8 mouse cellular contexts compared by ENCODE assay signal in genomic region chr5:38260107-38260682, GRCm38 (mm10). TPM values are rescaled to one million over a fixed set of nuclear protein-coding genes. Genes with fewer than 3 reads are reported as not detected.
DNase-seq lines count a peak whose midpoint lies in the region; ATAC-seq and TF ChIP-seq lines count a peak whose summit lies in the region.

Gene Tmem128, plus strand, starts transcription at chr5:38260185.

- peak within 1 kb of the TSS; percentile 92 for H3K27ac ChIP-seq in intestine, postnatal 0 days (ENCODE audit: low read depth, low read length)
- H3K27ac ChIP-seq in midbrain, embryonic 11.5 days (ENCODE audit: low read depth, low read length): no peak within 1 kb of the TSS; the same call in 1 of the 2 replicates
- peak within 1 kb of the TSS; percentile 72 for H3K27ac ChIP-seq in small intestine, adult 2 months (ENCODE audit: insufficient read depth, low read depth, low read length)

- under 1% methylated on average over 40 of the region's 40 CpGs for WGBS in intestine, postnatal 0 days
- WGBS in midbrain, embryonic 11.5 days: under 1% methylated on average over 40 of the region's 40 CpGs
- WGBS in small intestine, adult 2 months: under 1% methylated on average over 40 of the region's 40 CpGs

- peak within 1 kb of the TSS; percentile 70 for H3K4me2 ChIP-seq in intestine, postnatal 0 days (replicated peaks; ENCODE audit: low read depth)
- peak within 1 kb of the TSS; percentile 86 for H3K4me2 ChIP-seq in midbrain, embryonic 11.5 days

- no peaks in the 10 kb centered on the region for H3K27me3 ChIP-seq in intestine, postnatal 0 days (replicated peaks; ENCODE audit: control insufficient read depth, insufficient read depth, low read length)
- no peaks in the 10 kb centered on the region; the same call in 1 of the 2 replicates for H3K27me3 ChIP-seq in midbrain, embryonic 11.5 days (ENCODE audit: control insufficient read depth, insufficient read depth, low read length)
- H3K27me3 ChIP-seq in small intestine, adult 2 months (ENCODE audit: control insufficient read depth, insufficient read depth, low read length): no peaks in the 10 kb centered on the region

- peaks cover 30% of the 10 kb centered on the region for H3K36me3 ChIP-seq in intestine, postnatal 0 days (ENCODE audit: control insufficient read depth, insufficient read depth)
- peaks cover 12% of the 10 kb centered on the region; the same call in 1 of the 2 replicates for H3K36me3 ChIP-seq in midbrain, embryonic 11.5 days (ENCODE audit: control insufficient read depth, insufficient read depth, low read length)
- peaks cover 26% of the 10 kb centered on the region for H3K36me3 ChIP-seq in small intestine, adult 2 months (ENCODE audit: control insufficient read depth, insufficient read depth, low read length)

- peaks cover 3% of the 10 kb centered on the region; the same call in 1 of the 2 replicates for H3K4me1 ChIP-seq in intestine, postnatal 0 days (replicated peaks; ENCODE audit: control insufficient read depth, insufficient read depth, low read length)
- peaks cover 8% of the 10 kb centered on the region for H3K4me1 ChIP-seq in midbrain, embryonic 11.5 days (ENCODE audit: control insufficient read depth, insufficient read depth, low read length)
- no peaks in the 10 kb centered on the region for H3K4me1 ChIP-seq in small intestine, adult 2 months (ENCODE audit: control insufficient read depth, insufficient read depth, insufficient read length, low read length)

- intact Hi-C loops in left cerebral cortex, postnatal 4 days (cut with DNase I): no loop called here

- peak within 1 kb of the TSS; percentile 65 for H3K9ac ChIP-seq in intestine, postnatal 0 days (ENCODE audit: low read depth, low read length)
- H3K9ac ChIP-seq in midbrain, embryonic 11.5 days (ENCODE audit: low read length): peak within 1 kb of the TSS; percentile 90

- DNase-seq in ovary, postnatal 10 days (ENCODE audit: low spot score): peak; percentile 34
- DNase-seq in ovary, adult 18-20 months (ENCODE audit: low spot score): no peak
- DNase-seq in embryo, embryonic 9.5 days (ENCODE audit: extremely low spot score): peak; percentile 62
- peak; percentile 14 for DNase-seq in gonadal fat pad, adult 2 months (ENCODE audit: low read depth)
- peak; percentile 59 for DNase-seq in left cerebral cortex, postnatal 4 days
- DNase-seq in midbrain, embryonic 11.5 days (ENCODE audit: low spot score, missing footprints): peak; percentile 98

- H3K9me3 ChIP-seq in intestine, postnatal 0 days (ENCODE audit: control insufficient read depth): no peaks in the 10 kb centered on the region
- no peaks in the 10 kb centered on the region for H3K9me3 ChIP-seq in midbrain, embryonic 11.5 days (ENCODE audit: control insufficient read depth, low read length)

- peak; percentile 88 for TF ChIP-seq POLR2A in small intestine, adult 2 months (IDR thresholded peaks at IDR 0.05; ENCODE audit: low read depth, low read length)

- ATAC-seq in intestine, postnatal 0 days: peak; percentile 71
- peak; percentile 77 for ATAC-seq in midbrain, embryonic 11.5 days (ENCODE audit: low FRiP score)

- no peak for TF ChIP-seq CTCF in intestine, postnatal 0 days (IDR thresholded peaks at IDR 0.05; ENCODE audit: low read depth)
- TF ChIP-seq CTCF in small intestine, adult 2 months (IDR thresholded peaks at IDR 0.05; ENCODE audit: extremely low read depth, insufficient read length, insufficient replicate concordance, low read depth, low read length): no peak

- peak within 1 kb of the TSS; percentile 83 for H3K4me3 ChIP-seq in intestine, postnatal 0 days (ENCODE audit: low read depth, low read length)
- H3K4me3 ChIP-seq in midbrain, embryonic 11.5 days (ENCODE audit: low read depth, low read length): peak within 1 kb of the TSS; percentile 94
- H3K4me3 ChIP-seq in small intestine, adult 2 months (ENCODE audit: low read depth, low read length): peak within 1 kb of the TSS; percentile 85

RNA-seq across cellular contexts. Expression of gene Tmem128, which starts in this region (rescaled TPM):
- 30.0 and 40.2 TPM in 2 replicates for polyA plus RNA-seq in gonadal fat pad, adult 2 months (2012; rRNA removed)
- 77.2 and 83.1 TPM in 2 replicates for polyA plus RNA-seq in intestine, postnatal 0 days (2015; fragmentation: Nextera tagmentation; extraction: Ambion mirVana)
- 10 to 100 TPM; 40.1 to 41.0 TPM for total RNA-seq in left cerebral cortex, postnatal 4 days (2021)
- polyA plus RNA-seq in midbrain, embryonic 11.5 days (2014; fragmentation: Nextera tagmentation; extraction: Ambion mirVana): 104 and 116 TPM in 2 replicates
- 9.6 and 19.7 TPM in 2 replicates for polyA plus RNA-seq in small intestine, adult 2 months (2012; rRNA removed)
